Mouse (Mus musculus) hindbrain, embryonic 13.5 days (tissue): ENCODE data around the gene Itpk1. TPM values are rescaled to one million over a fixed set of nuclear protein-coding genes. Genes with fewer than 3 reads are reported as not detected.
A peak's percentile ranks its signal among the peaks of the same experiment; 100 is the strongest.

Experiments
- ATAC-seq: fragments of 200-750 bp; cut with Nextera tagmentation; 2 replicates; pipeline ENCODE4 v1.8.0; 2017; ENCODE audit warnings: moderate TSS enrichment; ENCODE audit not compliant: low FRiP score
- H3K27ac ChIP-seq: fragments of 300-500 bp; sonication (generic); 2 replicates; pipeline ENCODE4 v1.5.1; 2015; ENCODE audit warnings: inconsistent platforms, mild to moderate bottlenecking, moderate library complexity
- H3K27me3 ChIP-seq: fragments of 300-500 bp; sonication (generic); 2 replicates; pipeline ENCODE4 v1.6.1; 2015; ENCODE audit warnings: mild to moderate bottlenecking, inconsistent platforms
- H3K36me3 ChIP-seq: fragments of 300-500 bp; sonication (generic); 2 replicates; pipeline ENCODE4 v1.6.1; 2015; ENCODE audit warnings: mild to moderate bottlenecking, inconsistent platforms
- H3K4me1 ChIP-seq: fragments of 300-500 bp; sonication (generic); replicated peaks from 2 replicates; pipeline ENCODE4 v1.6.1; 2015; ENCODE audit warnings: inconsistent platforms
- H3K4me2 ChIP-seq: fragments of 300-500 bp; sonication (generic); 2 replicates; pipeline ENCODE4 v1.6.1; 2015; ENCODE audit warnings: inconsistent platforms, mild to moderate bottlenecking, moderate library complexity
- H3K4me3 ChIP-seq: fragments of 300-500 bp; sonication (generic); 2 replicates; pipeline ENCODE4 v1.5.1; 2015; ENCODE audit warnings: mild to moderate bottlenecking, inconsistent platforms
- H3K9ac ChIP-seq: fragments of 300-500 bp; sonication (generic); 2 replicates; pipeline ENCODE4 v1.6.1; 2015; ENCODE audit warnings: mild to moderate bottlenecking, inconsistent platforms
- H3K9me3 ChIP-seq: fragments of 300-500 bp; sonication (generic); 2 replicates; pipeline ENCODE4 v1.6.1; 2016; ENCODE audit warnings: inconsistent platforms
- WGBS: fragments of 180-500 bp; shearing (Covaris S2); methylation state at CpG from one replicate; pipeline ENCODE4 v1.1.7; 2015; 5-methylcytosine and 5-hydroxymethylcytosine counted together
- microRNA counts: library from miRNA; unstranded; fragments of <30 nt; microRNA quantifications from one replicate; lab custom pipeline; 2016
- microRNA-seq: library from miRNA; unstranded; fragments of <30 nt; microRNA quantifications from one replicate; pipeline ENCODE4, GENCODE M21; 2016
- polyA plus RNA-seq: library from polyadenylated mRNA; unstranded; fragments of >200 nt; fragmentation: Nextera tagmentation; extraction: Ambion mirVana; gene quantifications from 2 replicates; pipeline ENCODE4 v1.2.1, GENCODE M21; 2015

Itpk1 gene
- polyA plus RNA-seq, 1 experiment from 2014 or later: 23.0 TPM

DNA sequence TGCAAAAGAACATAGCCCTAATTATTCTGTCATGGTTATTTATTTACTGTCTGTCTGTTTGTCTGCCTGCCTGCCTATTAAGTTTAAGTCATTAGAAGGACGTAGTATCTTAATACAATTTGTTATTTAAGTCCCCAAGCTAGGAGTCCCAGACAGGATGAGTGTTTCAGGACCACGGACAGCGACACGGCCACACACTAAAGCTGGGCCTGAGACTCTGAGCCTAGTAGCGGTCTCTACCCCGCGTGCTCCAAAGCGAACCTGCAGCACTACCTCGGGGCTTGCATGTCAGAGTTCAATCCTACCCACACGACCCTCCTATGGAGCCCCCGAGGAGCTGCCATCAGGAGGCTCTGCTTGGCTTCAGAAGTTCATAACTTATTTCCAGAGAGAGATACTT, 154.2 kb downstream of the Itpk1 start:
- 7% methylated on average over 11 of the region's 11 CpGs for WGBS
- ATAC-seq: no peak
- H3K4me1 ChIP-seq: peaks cover 33% of the 10 kb centered on the region
- no peak overlapping the region for H3K9ac ChIP-seq
- no peak overlapping the region for H3K27ac ChIP-seq
- H3K4me2 ChIP-seq: no peak overlapping the region
- no peaks in the 10 kb centered on the region for H3K36me3 ChIP-seq
- H3K4me3 ChIP-seq: no peak overlapping the region
- H3K27me3 ChIP-seq: peaks cover 14% of the 10 kb centered on the region
- H3K9me3 ChIP-seq: no peaks in the 10 kb centered on the region

DNA sequence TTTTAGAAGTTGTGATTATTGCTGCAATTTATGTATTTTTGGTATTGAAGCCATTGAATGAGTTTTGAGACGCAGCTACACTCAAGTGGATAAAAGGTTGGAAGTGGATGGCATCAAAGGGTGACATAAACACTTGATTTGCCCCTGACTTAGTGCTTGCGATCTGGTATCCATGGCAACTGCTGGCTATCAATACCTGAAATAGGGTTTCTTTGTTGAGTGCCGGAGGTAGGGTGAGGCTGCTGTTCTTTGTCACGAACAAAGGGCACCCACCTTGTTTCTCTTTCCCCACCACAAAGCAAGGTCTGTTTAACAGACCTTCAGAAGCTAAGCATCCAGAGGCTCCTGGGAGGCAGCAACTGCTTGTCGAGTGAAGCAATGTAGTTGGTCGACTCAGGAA, 159.6 kb downstream of the Itpk1 start:
- WGBS: 67% methylated on average over 6 of the region's 6 CpGs
- H3K27me3 ChIP-seq: no peaks in the 10 kb centered on the region
- no peaks in the 10 kb centered on the region for H3K9me3 ChIP-seq
- H3K4me1 ChIP-seq: no peaks in the 10 kb centered on the region
- H3K9ac ChIP-seq: no peak overlapping the region
- H3K4me2 ChIP-seq: no peak overlapping the region
- no peak overlapping the region for H3K4me3 ChIP-seq
- ATAC-seq: no peak
- no peak overlapping the region for H3K27ac ChIP-seq
- H3K36me3 ChIP-seq: no peaks in the 10 kb centered on the region

DNA sequence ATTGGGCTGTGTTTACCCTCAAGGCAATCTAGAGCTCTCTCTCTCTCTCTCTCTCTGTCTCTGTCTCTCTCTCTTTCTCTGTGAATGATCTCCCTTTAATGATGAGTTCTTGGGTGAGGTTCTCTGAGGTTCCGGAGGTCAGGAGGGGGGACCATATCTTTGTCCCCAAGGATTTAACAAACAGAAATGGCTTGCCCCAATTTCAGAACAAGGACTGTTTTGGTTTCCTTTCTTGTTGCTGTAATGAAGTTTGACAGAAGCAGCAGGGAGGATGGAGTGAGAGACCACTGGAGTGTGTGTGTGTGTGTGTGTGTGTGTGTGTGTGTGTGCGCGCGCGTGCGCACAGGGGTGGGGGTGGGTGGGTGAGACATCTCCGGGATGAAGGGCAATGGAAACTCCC, 163.6 kb downstream of the Itpk1 start:
- Histone ChIP-seq H3K9me3 (no peaks in the 10 kb centered on the region), H3K4me2 (no peak overlapping the region), H3K4me3 (no peak overlapping the region), H3K9ac (no peak overlapping the region), H3K27ac (no peak overlapping the region), H3K36me3 (no peaks in the 10 kb centered on the region), H3K27me3 (no peaks in the 10 kb centered on the region), H3K4me1 (no peaks in the 10 kb centered on the region)
- ATAC-seq: no peak
- 95% methylated on average over 4 of the region's 7 CpGs for WGBS

- no peak overlapping the region for H3K4me3 ChIP-seq
- ATAC-seq: no peak
- 84% methylated on average over 8 of the region's 8 CpGs for WGBS
- H3K27me3 ChIP-seq: no peaks in the 10 kb centered on the region
- no peak overlapping the region for H3K4me2 ChIP-seq
- H3K27ac ChIP-seq: no peak overlapping the region
- H3K36me3 ChIP-seq: no peaks in the 10 kb centered on the region
- no peaks in the 10 kb centered on the region for H3K9me3 ChIP-seq
- no peak overlapping the region for H3K9ac ChIP-seq
- no peaks in the 10 kb centered on the region for H3K4me1 ChIP-seq
Observed at GRCm38 (mm10) chr12:102540278-102540677, 164.5 kb downstream of the Itpk1 start.

DNA sequence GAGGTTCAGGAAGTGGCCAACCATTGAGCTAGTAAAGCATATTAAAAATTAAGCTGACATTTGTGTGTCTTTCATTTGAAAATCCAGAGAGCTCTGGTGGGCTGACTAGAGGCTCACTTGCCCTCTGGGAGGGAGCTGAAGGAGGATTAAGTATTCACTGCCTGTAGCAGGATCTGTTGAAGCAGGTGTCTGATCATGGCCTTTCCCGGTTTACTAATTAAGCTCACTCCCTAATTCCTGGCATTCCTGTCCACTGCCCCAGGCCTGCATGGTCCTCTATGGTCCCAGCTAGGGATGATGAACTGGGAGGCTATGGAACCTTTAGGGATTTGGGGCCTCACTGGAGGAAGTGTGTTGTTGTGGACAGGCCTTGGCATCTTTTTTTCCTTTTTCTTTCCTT, 168.9 kb downstream of the Itpk1 start:
- Histone ChIP-seq H3K9ac (no peak overlapping the region), H3K9me3 (no peaks in the 10 kb centered on the region), H3K4me2 (no peak overlapping the region), H3K4me1 (no peaks in the 10 kb centered on the region), H3K27me3 (0 out of 2 replicates have a peak, but pooled peaks cover 3% of the 10 kb centered on the region), H3K4me3 (no peak overlapping the region), H3K27ac (no peak overlapping the region), H3K36me3 (no peaks in the 10 kb centered on the region)
- WGBS: 58% methylated on average over 1 of the region's 1 CpGs
- ATAC-seq: no peak

GRCm38 (mm10) chr12:102527989-102528388, 176.7 kb downstream of the Itpk1 start:
- Histone ChIP-seq H3K4me2 (no peak overlapping the region), H3K9me3 (no peaks in the 10 kb centered on the region), H3K36me3 (no peaks in the 10 kb centered on the region), H3K4me1 (no peaks in the 10 kb centered on the region), H3K4me3 (no peak overlapping the region), H3K9ac (no peak overlapping the region), H3K27ac (no peak overlapping the region), H3K27me3 (no peaks in the 10 kb centered on the region)
- WGBS: 75% methylated on average over 5 of the region's 5 CpGs
- no peak for ATAC-seq

- no peak overlapping the region for H3K4me2 ChIP-seq
- H3K4me3 ChIP-seq: no peak overlapping the region
- H3K9ac ChIP-seq: no peak overlapping the region
- H3K27me3 ChIP-seq: no peaks in the 10 kb centered on the region
- no peak overlapping the region for H3K27ac ChIP-seq
- WGBS: 24% methylated on average over 6 of the region's 6 CpGs
- H3K9me3 ChIP-seq: no peaks in the 10 kb centered on the region
- H3K4me1 ChIP-seq: peaks cover 7% of the 10 kb centered on the region; the same call in 1 of the 2 replicates
- no peak for ATAC-seq
- no peaks in the 10 kb centered on the region for H3K36me3 ChIP-seq
Observed at GRCm38 (mm10) chr12:102524760-102525159, 180.0 kb downstream of the Itpk1 start.

DNA sequence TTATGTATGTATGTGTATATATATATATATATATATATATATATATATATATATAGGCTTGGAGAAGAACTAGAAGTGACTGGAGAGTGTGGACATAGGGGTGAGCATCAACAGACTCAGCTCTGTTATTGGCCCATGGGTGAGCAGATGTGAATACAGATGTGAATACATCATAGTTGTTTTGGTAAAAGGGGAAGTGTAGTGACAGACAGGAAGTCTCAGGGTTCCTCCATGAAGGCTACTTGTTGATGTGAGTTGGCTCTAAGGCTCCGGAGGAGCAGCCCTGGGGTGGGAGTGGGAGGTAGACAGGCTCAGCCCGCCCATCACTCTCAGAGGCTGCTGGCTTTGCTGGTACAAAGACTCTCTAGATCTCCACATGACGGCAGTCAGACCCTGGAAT, 180.5 kb downstream of the Itpk1 start:
- Histone ChIP-seq H3K36me3 (no peaks in the 10 kb centered on the region), H3K27me3 (no peaks in the 10 kb centered on the region), H3K4me3 (no peak overlapping the region), H3K4me2 (no peak overlapping the region), H3K27ac (no peak overlapping the region), H3K4me1 (peaks cover 7% of the 10 kb centered on the region; the same call in 1 of the 2 replicates), H3K9ac (no peak overlapping the region), H3K9me3 (no peaks in the 10 kb centered on the region)
- ATAC-seq: no peak
- 76% methylated on average over 3 of the region's 3 CpGs for WGBS

GRCm38 (mm10) chr12:102521777-102522319, 182.9 kb downstream of the Itpk1 start:
- H3K4me2 ChIP-seq: no peak overlapping the region
- peaks cover 7% of the 10 kb centered on the region; the same call in 1 of the 2 replicates for H3K4me1 ChIP-seq
- H3K27ac ChIP-seq: no peak overlapping the region
- no peaks in the 10 kb centered on the region for H3K27me3 ChIP-seq
- no peaks in the 10 kb centered on the region for H3K9me3 ChIP-seq
- 38% methylated on average over 13 of the region's 13 CpGs for WGBS
- H3K36me3 ChIP-seq: no peaks in the 10 kb centered on the region
- no peak for ATAC-seq
- no peak overlapping the region for H3K4me3 ChIP-seq
- H3K9ac ChIP-seq: peak overlapping the region; percentile 8; the same call in 1 of the 2 replicates

DNA sequence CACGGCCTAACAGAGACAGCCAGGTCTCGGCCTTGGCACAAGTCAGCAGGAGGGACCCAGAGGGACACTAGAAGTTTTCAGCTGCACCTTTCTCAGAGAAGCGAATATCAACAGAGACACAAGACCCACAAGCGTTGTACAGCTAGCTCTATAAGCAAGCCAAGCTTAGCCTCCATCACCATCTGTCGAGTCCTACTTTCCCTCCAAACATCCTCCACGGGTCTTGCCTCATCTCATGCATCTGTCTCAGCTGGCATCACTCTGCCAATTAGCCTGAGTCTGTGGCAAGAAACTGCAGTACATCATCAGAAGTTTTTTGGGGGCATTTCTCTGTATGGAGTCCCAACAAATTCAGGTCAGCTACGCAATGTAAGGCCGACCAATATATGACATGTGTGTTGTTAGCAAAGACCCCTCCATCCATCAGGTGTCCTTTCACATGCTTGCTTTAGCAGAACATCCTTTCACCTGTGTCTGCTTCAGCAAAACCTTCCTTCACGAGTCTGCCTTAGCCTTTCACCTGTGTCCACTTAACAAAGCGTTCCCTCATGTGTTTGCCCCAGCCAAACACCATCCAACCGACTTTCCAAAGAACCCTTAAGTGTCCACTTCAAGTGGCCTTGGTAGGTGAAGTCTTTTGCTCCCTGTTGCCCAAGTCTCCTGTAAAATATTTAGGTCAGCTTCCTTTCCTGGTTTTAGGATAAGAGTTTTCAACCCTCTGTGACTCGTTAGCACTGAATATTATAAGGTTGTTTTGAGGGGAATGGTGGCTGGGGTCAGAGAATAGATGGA, 184.6 kb downstream of the Itpk1 start:
- H3K27ac ChIP-seq: no peak overlapping the region
- 88% methylated on average over 12 of the region's 12 CpGs for WGBS
- H3K9me3 ChIP-seq: no peaks in the 10 kb centered on the region
- H3K9ac ChIP-seq: no peak overlapping the region
- peaks cover 7% of the 10 kb centered on the region; the same call in 1 of the 2 replicates for H3K4me1 ChIP-seq
- H3K27me3 ChIP-seq: no peaks in the 10 kb centered on the region
- no peak for ATAC-seq
- H3K36me3 ChIP-seq: no peaks in the 10 kb centered on the region
- H3K4me3 ChIP-seq: no peak overlapping the region
- no peak overlapping the region for H3K4me2 ChIP-seq

MicroRNAs within 50 kb of the gene (microRNA counts, 519-probe panel; counts per million panel counts)
- 51.3 counts per million for microRNA mmu-miR-1936 (lab: Ali Mortazavi, UCI)

Small RNA genes lying within 50 kb of the gene (microRNA-seq; reads per million reads assigned to microRNA genes)
- gene Mir1936: not detected

Other genes starting within 250 kb of the Itpk1 start
- gene Golga5, start 235.8 kb downstream of the Itpk1 start, polyA plus RNA-seq: 30.1 and 30.2 TPM in 2 replicates
- 96.0 and 102 TPM in 2 replicates for gene Chga, start 150.0 kb downstream of the Itpk1 start, polyA plus RNA-seq
- 51.7 and 54.3 TPM in 2 replicates for gene Moap1, start 38.7 kb upstream of the Itpk1 start, polyA plus RNA-seq
- 11.5 and 12.2 TPM in 2 replicates for gene Tmem251, start 38.8 kb upstream of the Itpk1 start, polyA plus RNA-seq
- gene Gm28051, start 52.8 kb upstream of the Itpk1 start, polyA plus RNA-seq: not detected in 2 replicates
- gene Gon7, start 52.9 kb upstream of the Itpk1 start, polyA plus RNA-seq: 53.2 and 55.3 TPM in 2 replicates
- gene Ubr7, start 53.0 kb upstream of the Itpk1 start, polyA plus RNA-seq: 36.9 and 37.0 TPM in 2 replicates
- gene Gm20604, start 53.7 kb upstream of the Itpk1 start, polyA plus RNA-seq: 40.7 and 43.7 TPM in 2 replicates
- gene Btbd7, start 173.5 kb upstream of the Itpk1 start, polyA plus RNA-seq: 17.0 and 17.1 TPM in 2 replicates
- gene Cox8c, start 194.4 kb upstream of the Itpk1 start, polyA plus RNA-seq: not detected in 2 replicates
- gene Unc79, start 243.9 kb upstream of the Itpk1 start, polyA plus RNA-seq: 7.1 and 7.6 TPM in 2 replicates